Mouse (Mus musculus) heart, postnatal 0 days (tissue): ENCODE results near the gene Shank1.

Experiments
- CTCF ChIP-seq: IDR thresholded peaks from 2 replicates; pipeline ENCODE4 v1.5.1; 2016; ENCODE audit warnings: antibody characterized with exemption, control low read depth, low read depth
- EP300 ChIP-seq: IDR thresholded peaks from 2 replicates; pipeline ENCODE4 v1.6.1; 2016; ENCODE audit warnings: antibody characterized with exemption, low read depth

DNA sequence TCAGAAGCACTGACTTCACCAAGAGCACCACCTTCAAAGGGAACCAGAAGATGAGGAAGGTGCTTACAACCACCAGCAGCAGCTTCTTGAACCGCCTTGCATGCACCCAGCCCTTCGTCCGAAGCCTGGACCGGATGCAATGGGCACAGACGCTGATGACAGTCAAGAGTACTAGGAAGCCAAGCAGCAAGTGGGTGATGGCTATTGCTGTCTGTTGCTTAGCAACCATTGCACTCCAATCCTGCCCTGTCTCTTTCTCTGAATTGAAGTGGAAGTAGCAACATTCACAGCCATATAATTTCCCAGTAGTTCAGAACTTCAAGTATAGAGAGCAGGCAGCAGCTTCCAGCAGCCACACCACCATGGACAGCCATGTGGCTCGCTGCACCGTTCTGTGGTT lies 28.5 kb upstream of the Shank1 start:
- TF ChIP-seq CTCF, result no peak
- TF ChIP-seq EP300, result no peak
